Mouse (Mus musculus) embryonic fibroblast, embryonic 13.5 days (primary cell): Measurements from ENCODE around the gene Dpm3.

Source experiments
- CTCF ChIP-seq: IDR thresholded peaks from 2 replicates; pipeline ENCODE4 v1.5.1; 2011; ENCODE audit warnings: mild to moderate bottlenecking, control low read depth, low read length, moderate library complexity, borderline replicate concordance; ENCODE audit not compliant: insufficient read depth
- POLR2A ChIP-seq: IDR thresholded peaks from 2 replicates; pipeline ENCODE4 v1.6.1; 2011; ENCODE audit warnings: low read depth, mild to moderate bottlenecking, control low read depth, low read length, moderate library complexity

DNA sequence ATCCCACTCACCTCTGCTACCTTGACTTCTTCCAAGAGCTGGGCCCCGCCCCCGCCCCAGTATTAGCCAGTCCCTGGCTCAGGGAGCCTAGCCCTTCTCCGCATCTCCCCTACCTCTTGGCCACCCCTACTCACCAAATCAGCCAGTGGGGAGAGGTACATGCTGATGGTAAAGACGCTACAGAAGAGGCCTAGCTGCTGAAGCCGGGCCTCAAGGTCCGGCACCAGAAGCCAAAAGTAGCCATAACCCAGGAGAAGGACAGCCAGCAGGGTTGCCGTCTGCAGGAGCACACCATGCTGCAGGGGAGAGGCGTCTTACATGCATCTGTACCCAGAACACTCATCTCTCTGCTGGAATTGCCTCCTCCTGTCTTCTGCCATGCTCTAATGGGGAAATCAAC, 9.8 kb downstream of the Dpm3 start:
- TF ChIP-seq CTCF (no peak), POLR2A (no peak)
